Mouse (Mus musculus): Measurements from ENCODE around the gene Dcaf8. TPM values are rescaled to one million over a fixed set of nuclear protein-coding genes. Genes with fewer than 3 reads are reported as not detected.

The Dcaf8 gene
- polyA plus RNA-seq, 1 experiment from 2014 or later = 110 TPM

- Histone ChIP-seq H3K9me3 (replicated peaks; ENCODE audit: low read length) (no peaks in the 10 kb centered on the region), H3K27me3 (ENCODE audit: insufficient read depth, low read length) (no peaks in the 10 kb centered on the region), H3K9ac (ENCODE audit: low read depth, low read length) (no peak overlapping the region), H3K4me2 (ENCODE audit: low read length) (no peak overlapping the region), H3K4me1 (replicated peaks; ENCODE audit: insufficient read depth, low read length) (peaks cover 10% of the 10 kb centered on the region; the same call in 1 of the 2 replicates), H3K4me3 (replicated peaks; ENCODE audit: low read depth, low read length) (no peak overlapping the region), H3K27ac (no peak overlapping the region), H3K36me3 (ENCODE audit: insufficient read depth, low read length) (peaks cover 39% of the 10 kb centered on the region)
- TF ChIP-seq CTCF (IDR thresholded peaks at IDR 0.05; ENCODE audit: low read depth) = no peak
- ATAC-seq (replicated peaks; ENCODE audit: low FRiP score, low read depth) (no peak), DNase-seq (ENCODE audit: low spot score) (no peak)
- WGBS = 96% methylated on average over 15 of the region's 15 CpGs
These were observed 19.3 kb upstream of the Dcaf8 start for GRCm38 (mm10) chr1:172128563-172128962.

- peaks cover 10% of the 10 kb centered on the region; the same call in 1 of the 2 replicates for H3K4me1 ChIP-seq (replicated peaks; ENCODE audit: insufficient read depth, low read length)
- H3K9me3 ChIP-seq (replicated peaks; ENCODE audit: low read length) = no peaks in the 10 kb centered on the region
- no peak overlapping the region for H3K9ac ChIP-seq (ENCODE audit: low read depth, low read length)
- no peaks in the 10 kb centered on the region for H3K27me3 ChIP-seq (ENCODE audit: insufficient read depth, low read length)
- 69% methylated on average over 2 of the region's 2 CpGs for WGBS
- ATAC-seq (replicated peaks; ENCODE audit: low FRiP score, low read depth) (no peak), DNase-seq (ENCODE audit: low spot score) (peak; percentile 57)
- H3K4me2 ChIP-seq (ENCODE audit: low read length) = no peak overlapping the region
- H3K27ac ChIP-seq = no peak overlapping the region
- peaks cover 43% of the 10 kb centered on the region for H3K36me3 ChIP-seq (ENCODE audit: insufficient read depth, low read length)
- no peak overlapping the region for H3K4me3 ChIP-seq (replicated peaks; ENCODE audit: low read depth, low read length)
- peak; percentile 56 for TF ChIP-seq CTCF (IDR thresholded peaks at IDR 0.05; ENCODE audit: low read depth)
These were observed 18.8 kb upstream of the Dcaf8 start for GRCm38 (mm10) chr1:172129108-172129507.

GRCm38 (mm10) chr1:172129780-172130179 lies 18.1 kb upstream of the Dcaf8 start:
- no peaks in the 10 kb centered on the region for H3K9me3 ChIP-seq (replicated peaks; ENCODE audit: low read length)
- TF ChIP-seq CTCF (IDR thresholded peaks at IDR 0.05; ENCODE audit: low read depth) = no peak
- H3K27me3 ChIP-seq (ENCODE audit: insufficient read depth, low read length) = no peaks in the 10 kb centered on the region
- no peak overlapping the region for H3K4me3 ChIP-seq (replicated peaks; ENCODE audit: low read depth, low read length)
- H3K36me3 ChIP-seq (ENCODE audit: insufficient read depth, low read length) = peaks cover 49% of the 10 kb centered on the region
- no peak for DNase-seq (ENCODE audit: low spot score)
- H3K27ac ChIP-seq = no peak overlapping the region
- peaks cover 10% of the 10 kb centered on the region; the same call in 1 of the 2 replicates for H3K4me1 ChIP-seq (replicated peaks; ENCODE audit: insufficient read depth, low read length)
- H3K9ac ChIP-seq (ENCODE audit: low read depth, low read length) = no peak overlapping the region
- ATAC-seq (replicated peaks; ENCODE audit: low FRiP score, low read depth) = no peak
- 91% methylated on average over 5 of the region's 5 CpGs for WGBS
- no peak overlapping the region for H3K4me2 ChIP-seq (ENCODE audit: low read length)

- Histone ChIP-seq H3K9ac (ENCODE audit: low read depth, low read length) (no peak overlapping the region), H3K27ac (no peak overlapping the region), H3K9me3 (replicated peaks; ENCODE audit: low read length) (no peaks in the 10 kb centered on the region), H3K36me3 (ENCODE audit: insufficient read depth, low read length) (peaks cover 52% of the 10 kb centered on the region), H3K4me3 (replicated peaks; ENCODE audit: low read depth, low read length) (no peak overlapping the region), H3K27me3 (ENCODE audit: insufficient read depth, low read length) (no peaks in the 10 kb centered on the region), H3K4me1 (replicated peaks; ENCODE audit: insufficient read depth, low read length) (peaks cover 5% of the 10 kb centered on the region; the same call in 1 of the 2 replicates), H3K4me2 (ENCODE audit: low read length) (no peak overlapping the region)
- DNase-seq (ENCODE audit: low spot score) (no peak), ATAC-seq (replicated peaks; ENCODE audit: low FRiP score, low read depth) (no peak)
- 86% methylated on average over 7 of the region's 7 CpGs for WGBS
- no peak for TF ChIP-seq CTCF (IDR thresholded peaks at IDR 0.05; ENCODE audit: low read depth)
These were observed 15.6 kb upstream of the Dcaf8 start for GRCm38 (mm10) chr1:172132319-172132718.

GRCm38 (mm10) chr1:172133535-172133934 lies 14.3 kb upstream of the Dcaf8 start:
- peak; percentile 46 for DNase-seq (ENCODE audit: low spot score)
- TF ChIP-seq CTCF (IDR thresholded peaks at IDR 0.05; ENCODE audit: low read depth) = no peak

GRCm38 (mm10) chr1:172134072-172134471 lies 13.8 kb upstream of the Dcaf8 start:
- Histone ChIP-seq H3K4me3 (replicated peaks; ENCODE audit: low read depth, low read length) (no peak overlapping the region), H3K9me3 (replicated peaks; ENCODE audit: low read length) (no peaks in the 10 kb centered on the region), H3K9ac (ENCODE audit: low read depth, low read length) (no peak overlapping the region), H3K4me1 (replicated peaks; ENCODE audit: insufficient read depth, low read length) (no peaks in the 10 kb centered on the region), H3K4me2 (ENCODE audit: low read length) (no peak overlapping the region), H3K27me3 (ENCODE audit: insufficient read depth, low read length) (no peaks in the 10 kb centered on the region), H3K27ac (no peak overlapping the region), H3K36me3 (ENCODE audit: insufficient read depth, low read length) (peaks cover 47% of the 10 kb centered on the region)
- TF ChIP-seq CTCF (IDR thresholded peaks at IDR 0.05; ENCODE audit: low read depth) = no peak
- 75% methylated on average over 4 of the region's 4 CpGs for WGBS
- DNase-seq (ENCODE audit: low spot score) (no peak), ATAC-seq (replicated peaks; ENCODE audit: low FRiP score, low read depth) (no peak)

More at GRCm38 (mm10) chr1:172133535-172133934, 14.3 kb upstream of the Dcaf8 start:
- ATAC-seq (replicated peaks; ENCODE audit: low FRiP score, low read depth) = no peak
- Histone ChIP-seq H3K27me3 (ENCODE audit: insufficient read depth, low read length) (no peaks in the 10 kb centered on the region), H3K4me3 (replicated peaks; ENCODE audit: low read depth, low read length) (no peak overlapping the region), H3K4me1 (replicated peaks; ENCODE audit: insufficient read depth, low read length) (no peaks in the 10 kb centered on the region), H3K9me3 (replicated peaks; ENCODE audit: low read length) (no peaks in the 10 kb centered on the region), H3K36me3 (ENCODE audit: insufficient read depth, low read length) (peaks cover 52% of the 10 kb centered on the region), H3K9ac (ENCODE audit: low read depth, low read length) (no peak overlapping the region), H3K27ac (no peak overlapping the region), H3K4me2 (ENCODE audit: low read length) (no peak overlapping the region)
- WGBS = 77% methylated on average over 7 of the region's 7 CpGs

GRCm38 (mm10) chr1:172140160-172140559 lies 7.7 kb upstream of the Dcaf8 start:
- 84% methylated on average over 2 of the region's 2 CpGs for WGBS
- Histone ChIP-seq H3K9ac (ENCODE audit: low read depth, low read length) (no peak overlapping the region), H3K4me1 (replicated peaks; ENCODE audit: insufficient read depth, low read length) (no peaks in the 10 kb centered on the region), H3K9me3 (replicated peaks; ENCODE audit: low read length) (no peaks in the 10 kb centered on the region), H3K27ac (no peak overlapping the region), H3K4me3 (replicated peaks; ENCODE audit: low read depth, low read length) (no peak overlapping the region), H3K4me2 (ENCODE audit: low read length) (no peak overlapping the region), H3K27me3 (ENCODE audit: insufficient read depth, low read length) (no peaks in the 10 kb centered on the region), H3K36me3 (ENCODE audit: insufficient read depth, low read length) (no peaks in the 10 kb centered on the region)
- ATAC-seq (replicated peaks; ENCODE audit: low FRiP score, low read depth) (no peak), DNase-seq (ENCODE audit: low spot score) (no peak)
- TF ChIP-seq CTCF (IDR thresholded peaks at IDR 0.05; ENCODE audit: low read depth) = no peak

All from kidney, postnatal 0 days (tissue).